Mouse (Mus musculus) limb, embryonic 13.5 days (tissue): ENCODE results near the gene Egfr. TPM values are rescaled to one million over a fixed set of nuclear protein-coding genes. Genes with fewer than 3 reads are reported as not detected.
A peak's percentile ranks its signal among the peaks of the same experiment; 100 is the strongest.

Source experiments
- ATAC-seq: fragments of 200-750 bp; cut with Nextera tagmentation; 2 replicates; pipeline ENCODE4 v1.8.0; 2017; ENCODE audit warnings: low read depth, moderate number of reproducible peaks, moderate TSS enrichment; ENCODE audit not compliant: low FRiP score
- H3K27ac ChIP-seq: fragments of 300-500 bp; sonication (generic); 2 replicates; pipeline ENCODE4 v1.5.1; 2015; ENCODE audit warnings: inconsistent platforms, mild to moderate bottlenecking, moderate library complexity
- H3K27me3 ChIP-seq: fragments of 300-500 bp; sonication (generic); 2 replicates; pipeline ENCODE4 v1.6.1; 2015; ENCODE audit warnings: mild to moderate bottlenecking, inconsistent platforms
- H3K36me3 ChIP-seq: fragments of 300-500 bp; sonication (generic); 2 replicates; pipeline ENCODE4 v1.6.1; 2015; ENCODE audit warnings: inconsistent platforms, mild to moderate bottlenecking, moderate library complexity
- H3K4me1 ChIP-seq: fragments of 300-500 bp; sonication (generic); 2 replicates; pipeline ENCODE4 v1.6.1; 2015; ENCODE audit warnings: inconsistent platforms
- H3K4me2 ChIP-seq: fragments of 300-500 bp; sonication (generic); replicated peaks from 2 replicates; pipeline ENCODE4 v1.6.1; 2015; ENCODE audit warnings: inconsistent platforms, mild to moderate bottlenecking, moderate library complexity
- H3K4me3 ChIP-seq: fragments of 300-500 bp; sonication (generic); 2 replicates; pipeline ENCODE4 v1.5.1; 2015; ENCODE audit warnings: moderate library complexity, mild to moderate bottlenecking, inconsistent platforms
- H3K9ac ChIP-seq: fragments of 300-500 bp; sonication (generic); 2 replicates; pipeline ENCODE4 v1.6.1; 2015; ENCODE audit warnings: mild to moderate bottlenecking, inconsistent platforms
- H3K9me3 ChIP-seq: fragments of 300-500 bp; sonication (generic); 2 replicates; pipeline ENCODE4 v1.6.1; 2016; ENCODE audit warnings: inconsistent platforms
- WGBS: fragments of 180-500 bp; shearing (Covaris S2); methylation state at CpG from one replicate; pipeline ENCODE4 v1.1.7; 2015; 5-methylcytosine and 5-hydroxymethylcytosine counted together
- polyA plus RNA-seq: library from polyadenylated mRNA; unstranded; fragments of >200 nt; fragmentation: Nextera tagmentation; extraction: Ambion mirVana; gene quantifications from 2 replicates; pipeline ENCODE4 v1.2.1, GENCODE M21; 2015

Egfr gene
- polyA plus RNA-seq = 16.4 and 17.0 TPM in 2 replicates

DNA sequence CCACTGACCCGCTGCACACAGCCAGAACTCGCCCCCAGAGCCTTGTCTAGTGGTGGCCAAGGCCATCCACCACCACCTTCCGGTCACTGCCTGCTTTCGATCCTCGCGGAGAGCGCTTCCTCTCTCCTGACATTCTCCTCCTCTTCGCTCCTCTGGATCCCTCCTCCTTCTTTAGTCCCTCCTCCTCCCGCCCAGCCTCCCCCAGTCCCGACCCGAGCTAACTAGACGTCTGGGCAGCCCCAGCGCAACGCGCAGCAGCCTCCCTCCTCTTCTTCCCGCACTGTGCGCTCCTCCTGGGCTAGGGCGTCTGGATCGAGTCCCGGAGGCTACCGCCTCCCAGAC lies at the start of gene Egfr:
TSS of gene Egfr (plus strand) at position 197 of the 342 bp plus-strand sequence.
- peak within 1 kb of the TSS; percentile 90 for H3K4me2 ChIP-seq
- peaks cover 44% of the 10 kb centered on the region for H3K27me3 ChIP-seq
- ATAC-seq = peak; percentile 90
- peak within 1 kb of the TSS; percentile 81 for H3K9ac ChIP-seq
- H3K27ac ChIP-seq = peak within 1 kb of the TSS; percentile 52; the same call in 1 of the 2 replicates
- peak within 1 kb of the TSS; percentile 70 for H3K4me3 ChIP-seq
- H3K9me3 ChIP-seq = no peaks in the 10 kb centered on the region
- no peaks in the 10 kb centered on the region for H3K36me3 ChIP-seq
- peaks cover 22% of the 10 kb centered on the region for H3K4me1 ChIP-seq
- whole genome bisulfite sequencing = 1% methylated on average over 21 of the region's 21 CpGs

DNA sequence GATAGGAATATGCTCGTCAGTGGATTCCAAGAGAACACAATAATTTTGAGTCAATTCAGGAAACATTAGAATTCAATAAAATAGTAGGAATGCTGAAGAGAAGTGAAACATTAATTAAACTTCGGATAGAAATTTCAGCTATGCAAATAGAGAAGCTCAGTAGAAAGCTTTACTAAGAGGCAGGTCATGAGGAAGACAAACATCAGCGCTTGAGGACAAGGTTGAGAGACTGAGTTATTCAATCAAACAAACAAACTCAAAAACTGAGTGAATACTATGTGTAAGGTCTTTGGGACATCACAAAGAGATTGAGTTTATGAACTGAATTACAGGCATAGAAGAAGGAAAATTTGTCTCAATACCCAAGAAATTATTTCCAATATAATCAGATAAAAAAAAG lies 48.8 kb upstream of the Egfr start:
- no peak overlapping the region for H3K9ac ChIP-seq
- ATAC-seq = no peak
- H3K36me3 ChIP-seq = no peaks in the 10 kb centered on the region
- H3K27ac ChIP-seq = no peak overlapping the region
- no peaks in the 10 kb centered on the region for H3K27me3 ChIP-seq
- peaks cover 4% of the 10 kb centered on the region; the same call in 1 of the 2 replicates for H3K4me1 ChIP-seq
- H3K9me3 ChIP-seq = no peaks in the 10 kb centered on the region
- H3K4me2 ChIP-seq = no peak overlapping the region
- WGBS = 86% methylated on average over 3 of the region's 3 CpGs
- H3K4me3 ChIP-seq = no peak overlapping the region

DNA sequence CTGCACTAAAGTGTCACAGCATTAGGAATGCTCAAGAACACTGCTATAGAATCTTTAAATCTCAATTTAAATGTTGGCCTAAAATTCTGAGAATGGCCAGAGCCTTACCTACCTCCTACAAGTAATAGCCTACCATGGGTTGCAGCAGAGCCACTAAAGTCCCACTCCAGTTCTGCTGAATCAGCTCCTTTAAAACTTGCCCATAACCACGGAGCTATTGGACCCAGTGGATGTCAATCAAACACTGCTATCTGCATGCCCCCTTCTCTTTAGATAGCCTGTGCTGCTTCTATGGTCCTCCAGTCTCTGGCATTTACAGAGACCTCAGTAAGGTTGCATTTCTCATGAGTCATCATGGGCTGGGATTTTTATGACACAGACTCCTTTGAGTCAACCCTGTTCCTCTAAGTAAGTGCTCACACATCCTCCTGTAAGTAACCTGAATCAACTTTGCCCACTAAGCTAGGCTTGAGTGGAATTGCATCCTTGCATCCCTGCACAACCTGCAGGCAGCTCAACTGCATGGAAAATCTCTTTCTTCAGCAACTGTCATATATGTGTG lies 16.8 kb upstream of the Egfr start:
- H3K9me3 ChIP-seq = no peaks in the 10 kb centered on the region
- no peak for ATAC-seq
- no peaks in the 10 kb centered on the region for H3K36me3 ChIP-seq
- H3K4me2 ChIP-seq = no peak overlapping the region
- 49% methylated on average over 1 of the region's 1 CpGs for WGBS
- no peak overlapping the region for H3K27ac ChIP-seq
- no peaks in the 10 kb centered on the region for H3K27me3 ChIP-seq
- H3K9ac ChIP-seq = no peak overlapping the region
- no peaks in the 10 kb centered on the region for H3K4me1 ChIP-seq
- H3K4me3 ChIP-seq = no peak overlapping the region

DNA sequence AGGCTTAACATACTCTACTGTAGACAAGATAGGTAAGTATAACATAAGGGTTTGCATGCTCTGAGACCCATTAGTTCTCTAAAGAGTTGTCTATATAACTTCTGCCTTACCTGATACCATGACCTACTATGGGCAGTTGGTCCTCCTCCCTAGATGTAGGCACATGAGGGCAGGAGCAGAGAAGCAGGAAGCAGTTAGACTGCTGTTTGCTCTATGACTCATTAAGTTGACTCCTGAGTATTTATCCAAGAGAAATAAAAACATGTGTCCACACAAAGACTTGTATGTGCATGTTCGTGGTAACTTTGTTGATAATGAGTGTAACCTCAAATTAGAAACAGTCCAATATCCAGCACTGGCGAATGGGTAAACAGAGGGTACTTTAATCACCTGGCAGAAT lies 14.7 kb upstream of the Egfr start:
- no peaks in the 10 kb centered on the region for H3K9me3 ChIP-seq
- H3K36me3 ChIP-seq = no peaks in the 10 kb centered on the region
- no peak overlapping the region for H3K9ac ChIP-seq
- no peak overlapping the region for H3K27ac ChIP-seq
- ATAC-seq = no peak
- H3K4me2 ChIP-seq = no peak overlapping the region
- 62% methylated on average over 2 of the region's 2 CpGs for WGBS
- no peaks in the 10 kb centered on the region for H3K27me3 ChIP-seq
- peaks cover 7% of the 10 kb centered on the region; the same call in 1 of the 2 replicates for H3K4me1 ChIP-seq
- H3K4me3 ChIP-seq = no peak overlapping the region

DNA sequence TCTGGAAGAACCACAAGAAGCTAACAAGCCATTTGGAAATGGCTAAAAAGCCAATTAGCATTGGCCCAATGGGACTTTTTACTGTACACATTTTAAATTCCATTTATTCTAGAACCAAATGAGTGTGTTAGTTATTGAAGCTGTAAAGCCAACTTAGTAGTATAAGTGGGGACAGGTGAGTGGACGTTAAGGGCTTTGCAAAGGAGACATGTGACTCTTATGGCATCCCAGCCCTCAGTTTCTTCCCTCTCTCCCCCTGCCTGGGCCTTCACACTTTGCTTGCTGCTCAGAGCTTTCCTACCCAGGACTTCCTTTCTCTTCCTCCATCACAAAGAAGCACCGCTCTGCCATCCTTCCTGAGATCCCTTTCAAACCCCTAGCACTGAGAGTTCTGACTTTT lies 13.3 kb upstream of the Egfr start:
- Histone ChIP-seq H3K27me3 (no peaks in the 10 kb centered on the region), H3K9ac (no peak overlapping the region), H3K9me3 (no peaks in the 10 kb centered on the region), H3K4me2 (no peak overlapping the region), H3K4me1 (peaks cover 7% of the 10 kb centered on the region; the same call in 1 of the 2 replicates), H3K4me3 (no peak overlapping the region), H3K36me3 (no peaks in the 10 kb centered on the region), H3K27ac (no peak overlapping the region)
- no peak for ATAC-seq
- 62% methylated on average over 2 of the region's 2 CpGs for WGBS

DNA sequence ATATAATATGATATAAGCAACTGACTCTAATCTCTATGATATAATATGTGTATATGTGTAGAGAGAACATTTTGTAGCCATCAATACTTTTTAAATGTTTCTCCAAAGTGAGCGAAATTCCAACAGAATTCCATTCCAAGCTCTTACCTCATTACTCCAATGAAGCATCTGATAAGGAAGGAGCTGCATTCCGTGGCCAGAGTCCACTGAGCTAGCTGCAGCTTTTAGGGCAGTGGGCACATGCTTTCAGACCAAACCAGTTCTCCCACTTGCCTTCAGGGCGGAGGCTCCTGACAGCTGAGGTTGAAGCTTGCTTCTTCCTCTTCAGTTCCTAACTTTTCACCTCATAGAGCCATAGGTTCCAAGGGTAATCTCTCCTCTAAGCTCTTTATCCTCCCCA lies 12.8 kb upstream of the Egfr start:
- H3K27me3 ChIP-seq = no peaks in the 10 kb centered on the region
- whole genome bisulfite sequencing = 71% methylated on average over 3 of the region's 3 CpGs

DNA sequence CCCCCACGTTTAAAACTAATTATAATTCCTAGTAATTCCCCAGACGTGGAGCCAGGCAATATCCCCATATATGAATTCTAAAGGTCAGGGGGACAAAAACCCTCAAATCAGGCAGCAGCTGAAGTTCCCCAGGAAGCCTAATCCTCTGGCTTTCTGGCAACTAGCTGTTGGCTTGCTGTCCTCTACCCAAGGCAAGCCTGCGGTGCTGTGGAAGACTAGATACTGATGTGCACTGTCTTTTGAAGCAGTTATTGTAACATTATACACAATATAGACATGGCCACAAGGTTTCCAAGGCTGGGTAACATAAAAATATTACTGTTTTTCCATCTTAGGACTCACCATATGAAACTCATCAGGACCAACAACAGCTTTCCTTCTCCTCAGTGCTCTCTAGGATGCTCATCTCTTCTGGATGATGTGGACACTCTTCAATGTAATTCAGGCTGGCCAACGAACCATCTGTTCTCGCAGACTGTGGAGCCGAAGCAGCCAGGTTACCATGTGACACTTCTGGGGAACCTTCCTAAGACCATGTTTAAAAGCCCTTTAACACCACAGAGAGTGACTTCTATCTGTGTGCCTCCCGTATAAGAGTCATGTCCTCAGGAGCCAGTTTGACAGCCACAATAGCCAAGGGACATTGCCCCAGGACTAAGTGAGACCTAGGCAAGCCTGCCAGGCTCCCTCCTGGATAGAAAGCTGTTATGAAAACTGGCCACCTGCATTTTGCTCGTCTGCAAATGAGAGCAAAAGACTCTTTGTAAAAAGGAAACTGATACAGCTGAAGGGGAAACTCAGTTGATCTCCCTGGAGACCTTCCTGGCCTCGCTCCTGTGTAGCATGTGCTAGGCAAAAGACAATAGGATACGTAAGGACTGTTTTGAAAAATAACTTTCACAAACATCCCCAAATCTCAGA lies 11.1 kb upstream of the Egfr start:
- Histone ChIP-seq H3K27me3 (no peaks in the 10 kb centered on the region), H3K9ac (no peak overlapping the region), H3K4me1 (peaks cover 7% of the 10 kb centered on the region; the same call in 1 of the 2 replicates), H3K36me3 (no peaks in the 10 kb centered on the region), H3K9me3 (no peaks in the 10 kb centered on the region), H3K4me2 (no peak overlapping the region), H3K4me3 (no peak overlapping the region), H3K27ac (no peak overlapping the region)
- ATAC-seq = no peak
- 63% methylated on average over 10 of the region's 10 CpGs for WGBS

More for the DNA sequence above, 12.8 kb upstream of the Egfr start:
- Histone ChIP-seq H3K36me3 (no peaks in the 10 kb centered on the region), H3K27ac (no peak overlapping the region), H3K4me1 (peaks cover 7% of the 10 kb centered on the region; the same call in 1 of the 2 replicates), H3K9ac (no peak overlapping the region), H3K4me2 (no peak overlapping the region), H3K9me3 (no peaks in the 10 kb centered on the region), H3K4me3 (no peak overlapping the region)
- no peak for ATAC-seq

DNA sequence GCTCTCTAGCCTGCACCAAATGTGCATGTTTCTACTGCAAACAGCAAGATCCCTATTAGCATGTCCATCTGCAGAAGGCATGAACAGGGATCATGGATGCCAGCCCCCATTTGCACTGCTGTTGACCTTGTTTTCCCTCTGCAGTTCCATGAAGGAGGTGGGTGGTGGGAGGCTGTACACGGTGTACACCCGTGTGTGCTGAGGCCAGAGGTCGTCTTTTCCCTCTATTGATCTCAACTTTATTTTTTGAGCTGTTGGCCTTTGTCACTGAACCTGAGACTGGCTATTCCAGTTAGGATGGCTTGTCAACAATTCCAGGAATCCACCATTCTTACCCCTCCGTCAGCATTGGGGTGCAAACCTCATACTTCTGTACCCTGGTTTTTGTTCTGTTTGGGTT lies 9.8 kb upstream of the Egfr start:
- H3K4me1 ChIP-seq = peaks cover 7% of the 10 kb centered on the region; the same call in 1 of the 2 replicates
- H3K27me3 ChIP-seq = no peaks in the 10 kb centered on the region
- no peak overlapping the region for H3K9ac ChIP-seq
- ATAC-seq = no peak
- H3K4me2 ChIP-seq = no peak overlapping the region
- no peak overlapping the region for H3K4me3 ChIP-seq
- no peak overlapping the region for H3K27ac ChIP-seq
- WGBS = 70% methylated on average over 4 of the region's 4 CpGs
- H3K9me3 ChIP-seq = no peaks in the 10 kb centered on the region
- no peaks in the 10 kb centered on the region for H3K36me3 ChIP-seq

DNA sequence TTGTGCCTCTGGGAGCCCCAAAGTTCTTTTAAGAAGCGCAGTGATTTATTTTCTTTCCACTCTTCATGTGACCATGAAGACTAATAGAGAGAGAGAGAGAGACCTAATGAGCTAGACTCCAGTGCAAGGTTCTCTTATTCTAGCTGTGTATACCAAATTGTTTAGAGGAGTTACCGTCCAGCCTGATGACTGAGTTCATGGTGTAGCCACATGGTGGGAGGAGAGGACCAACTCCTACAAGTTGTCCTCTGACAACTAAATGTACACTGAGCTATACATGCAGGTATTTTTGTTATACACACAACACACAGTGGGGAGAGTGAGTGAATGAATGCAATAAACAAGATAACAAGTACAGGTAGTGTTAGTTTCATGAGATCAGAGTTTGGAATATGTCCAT lies 9.2 kb upstream of the Egfr start:
- ATAC-seq = no peak
- 89% methylated on average over 2 of the region's 2 CpGs for WGBS

DNA sequence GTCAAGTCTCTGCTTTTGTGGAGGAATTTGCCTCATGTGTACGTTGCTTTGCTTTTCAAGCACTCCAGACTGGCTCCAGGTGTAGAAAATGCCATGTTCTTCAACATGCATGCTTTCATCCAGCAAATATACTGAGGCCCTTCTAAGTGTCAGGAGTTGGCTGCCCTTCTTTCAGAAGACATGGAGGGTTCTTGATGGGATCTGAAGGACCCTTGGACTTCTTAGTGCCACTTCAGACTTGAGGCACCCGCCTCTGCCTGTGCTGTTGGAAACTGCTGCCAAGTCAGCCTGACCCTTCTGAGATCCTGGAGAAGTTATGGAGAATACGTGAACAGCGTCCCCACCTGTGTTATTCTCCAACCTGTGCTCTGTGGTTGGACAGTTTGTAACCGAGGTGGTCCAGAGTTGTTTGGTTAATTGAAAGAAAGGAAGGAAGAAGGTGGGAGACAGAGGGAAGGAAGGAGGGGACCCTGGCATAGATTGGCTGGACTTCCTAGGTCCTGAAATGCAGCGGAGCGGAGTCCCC lies 483 bp upstream of the Egfr start:
- H3K4me3 ChIP-seq = peak overlapping the region; percentile 70

More for the DNA sequence above, 9.2 kb upstream of the Egfr start:
- peaks cover 7% of the 10 kb centered on the region; the same call in 1 of the 2 replicates for H3K4me1 ChIP-seq
- no peak overlapping the region for H3K4me3 ChIP-seq
- no peaks in the 10 kb centered on the region for H3K9me3 ChIP-seq
- no peaks in the 10 kb centered on the region for H3K27me3 ChIP-seq
- H3K4me2 ChIP-seq = no peak overlapping the region
- H3K36me3 ChIP-seq = no peaks in the 10 kb centered on the region
- no peak overlapping the region for H3K9ac ChIP-seq
- no peak overlapping the region for H3K27ac ChIP-seq

DNA sequence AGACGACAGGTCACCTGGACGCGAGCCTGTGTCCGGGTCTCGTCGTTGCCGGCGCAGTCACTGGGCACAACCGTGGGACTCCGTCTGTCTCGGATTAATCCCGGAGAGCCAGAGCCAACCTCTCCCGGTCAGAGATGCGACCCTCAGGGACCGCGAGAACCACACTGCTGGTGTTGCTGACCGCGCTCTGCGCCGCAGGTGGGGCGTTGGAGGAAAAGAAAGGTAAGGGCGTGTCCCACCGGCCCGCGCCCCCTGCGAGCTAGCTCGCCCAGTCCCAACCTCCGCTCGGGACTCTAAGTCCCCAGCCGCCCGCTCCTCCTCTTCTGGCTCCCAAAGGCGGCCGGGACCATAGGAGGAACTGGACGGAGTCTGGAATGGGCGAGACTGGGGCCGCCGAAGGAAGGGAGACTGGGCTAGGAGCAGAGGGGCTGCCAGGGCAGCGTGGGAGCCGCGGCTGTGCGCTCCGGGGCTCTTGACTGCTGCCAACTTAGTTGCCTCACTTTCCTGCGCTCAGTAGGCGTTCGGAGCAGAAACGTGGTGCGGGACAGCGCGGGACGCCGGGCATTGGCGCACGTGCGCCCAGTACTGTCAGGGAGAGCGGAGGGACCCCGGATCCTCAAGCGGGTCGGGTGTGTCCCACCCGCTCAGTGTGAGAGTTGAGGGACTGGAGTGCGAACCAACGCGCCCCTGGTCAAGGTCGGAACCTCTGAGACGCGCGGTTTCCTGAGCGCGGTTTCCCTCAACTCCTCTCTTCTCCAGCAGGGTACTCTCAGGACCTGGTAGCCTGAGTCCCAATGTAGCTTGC lies 548 bp downstream of the Egfr start:
- H3K9ac ChIP-seq = peak overlapping the region; percentile 81
- peaks cover 47% of the 10 kb centered on the region for H3K27me3 ChIP-seq
- H3K4me2 ChIP-seq = peak overlapping the region; percentile 90
- under 1% methylated on average over 65 of the region's 68 CpGs for WGBS
- H3K9me3 ChIP-seq = no peaks in the 10 kb centered on the region
- peak; percentile 60 for ATAC-seq
- peaks cover 26% of the 10 kb centered on the region for H3K4me1 ChIP-seq
- no peaks in the 10 kb centered on the region for H3K36me3 ChIP-seq
- H3K4me3 ChIP-seq = peak overlapping the region; percentile 70
- H3K27ac ChIP-seq = peak overlapping the region; percentile 52; the same call in 1 of the 2 replicates

More for the DNA sequence above, 483 bp upstream of the Egfr start:
- 32% methylated on average over 7 of the region's 7 CpGs for WGBS
- no peaks in the 10 kb centered on the region for H3K36me3 ChIP-seq
- peaks cover 22% of the 10 kb centered on the region for H3K4me1 ChIP-seq
- peak overlapping the region; percentile 81 for H3K9ac ChIP-seq
- ATAC-seq = no peak
- H3K4me2 ChIP-seq = peak overlapping the region; percentile 90
- peaks cover 44% of the 10 kb centered on the region for H3K27me3 ChIP-seq
- no peaks in the 10 kb centered on the region for H3K9me3 ChIP-seq
- H3K27ac ChIP-seq = no peak overlapping the region
